Mouse (Mus musculus) E14TG2a.4 (cell line): ENCODE results near the gene Gm11541.

Source experiments
- CTCF ChIP-seq: conservative IDR thresholded peaks from 2 replicates; pipeline ENCODE4 v1.5.1; 2014; ENCODE audit warnings: low read length
- NANOG ChIP-seq: IDR thresholded peaks from 2 replicates; pipeline ENCODE4 v1.6.1; 2014; ENCODE audit warnings: borderline replicate concordance, low read length, mixed read lengths
- POU5F1 ChIP-seq: IDR thresholded peaks from 2 replicates; pipeline ENCODE4 v1.6.1; 2014; ENCODE audit warnings: low read length, borderline replicate concordance

- TF ChIP-seq CTCF (no peak), POU5F1 (no peak), NANOG (no peak)
These were observed 17.1 kb downstream of the Gm11541 start for GRCm38 (mm10) chr11:94687178-94687577.
